Mouse (Mus musculus): ENCODE measurements around the gene Slc27a2. TPM values are rescaled to one million over a fixed set of nuclear protein-coding genes. Genes with fewer than 3 reads are reported as not detected.

The Slc27a2 gene
- polyA plus RNA-seq, 1 experiment = not detected

GRCm38 (mm10) chr2:126549681-126550080, 2.5 kb upstream of the Slc27a2 start:
- 91% methylated on average over 7 of the region's 7 CpGs for WGBS
- no peak overlapping the region for H3K4me3 ChIP-seq (ENCODE audit: insufficient read depth, low read depth, low read length)
- no peak for TF ChIP-seq POLR2A (IDR thresholded peaks at IDR 0.05; ENCODE audit: insufficient read depth, low read depth, low read length)
- TF ChIP-seq CTCF (IDR thresholded peaks at IDR 0.05; ENCODE audit: insufficient read depth, low read depth, low read length) = no peak
- no peak overlapping the region for H3K27ac ChIP-seq (ENCODE audit: insufficient read depth, low read depth, low read length)
- H3K4me1 ChIP-seq (ENCODE audit: control insufficient read depth, insufficient read depth, low read length) = peaks cover 13% of the 10 kb centered on the region

GRCm38 (mm10) chr2:126551244-126551890, 840 bp upstream of the Slc27a2 start:
- TF ChIP-seq CTCF (IDR thresholded peaks at IDR 0.05; ENCODE audit: insufficient read depth, low read depth, low read length) = no peak
- no peak for TF ChIP-seq POLR2A (IDR thresholded peaks at IDR 0.05; ENCODE audit: insufficient read depth, low read depth, low read length)
- Histone ChIP-seq H3K4me1 (ENCODE audit: control insufficient read depth, insufficient read depth, low read length) (peaks cover 13% of the 10 kb centered on the region), H3K4me3 (ENCODE audit: insufficient read depth, low read depth, low read length) (no peak overlapping the region), H3K27ac (ENCODE audit: insufficient read depth, low read depth, low read length) (no peak overlapping the region)
- WGBS = 75% methylated on average over 8 of the region's 8 CpGs

GRCm38 (mm10) chr2:126551896-126552295, 311 bp upstream of the Slc27a2 start:
- Histone ChIP-seq H3K27ac (ENCODE audit: insufficient read depth, low read depth, low read length) (no peak overlapping the region), H3K4me1 (ENCODE audit: control insufficient read depth, insufficient read depth, low read length) (peaks cover 13% of the 10 kb centered on the region), H3K4me3 (ENCODE audit: insufficient read depth, low read depth, low read length) (no peak overlapping the region)
- TF ChIP-seq CTCF (IDR thresholded peaks at IDR 0.05; ENCODE audit: insufficient read depth, low read depth, low read length) (no peak), POLR2A (IDR thresholded peaks at IDR 0.05; ENCODE audit: insufficient read depth, low read depth, low read length) (no peak)
- WGBS = 46% methylated on average over 5 of the region's 5 CpGs

GRCm38 (mm10) chr2:126553291-126553639, 1.1 kb downstream of the Slc27a2 start:
- Histone ChIP-seq H3K4me3 (ENCODE audit: insufficient read depth, low read depth, low read length) (peak overlapping the region; percentile 53), H3K27ac (ENCODE audit: insufficient read depth, low read depth, low read length) (no peak overlapping the region), H3K4me1 (ENCODE audit: control insufficient read depth, insufficient read depth, low read length) (peaks cover 13% of the 10 kb centered on the region)
- no peak for TF ChIP-seq CTCF (IDR thresholded peaks at IDR 0.05; ENCODE audit: insufficient read depth, low read depth, low read length)
- TF ChIP-seq POLR2A (IDR thresholded peaks at IDR 0.05; ENCODE audit: insufficient read depth, low read depth, low read length) = no peak
- WGBS = 6% methylated on average over 26 of the region's 26 CpGs

- WGBS = 92% methylated on average over 5 of the region's 5 CpGs
- peaks cover 13% of the 10 kb centered on the region for H3K4me1 ChIP-seq (ENCODE audit: control insufficient read depth, insufficient read depth, low read length)
- TF ChIP-seq CTCF (IDR thresholded peaks at IDR 0.05; ENCODE audit: insufficient read depth, low read depth, low read length) = no peak
- TF ChIP-seq POLR2A (IDR thresholded peaks at IDR 0.05; ENCODE audit: insufficient read depth, low read depth, low read length) = no peak
- no peak overlapping the region for H3K27ac ChIP-seq (ENCODE audit: insufficient read depth, low read depth, low read length)
- H3K4me3 ChIP-seq (ENCODE audit: insufficient read depth, low read depth, low read length) = no peak overlapping the region
These were observed 3.3 kb downstream of the Slc27a2 start for GRCm38 (mm10) chr2:126555533-126555932.

GRCm38 (mm10) chr2:126560094-126560493, 7.9 kb downstream of the Slc27a2 start:
- 92% methylated on average over 1 of the region's 1 CpGs for WGBS
- Histone ChIP-seq H3K4me3 (ENCODE audit: insufficient read depth, low read depth, low read length) (no peak overlapping the region), H3K4me1 (ENCODE audit: control insufficient read depth, insufficient read depth, low read length) (no peaks in the 10 kb centered on the region), H3K27ac (ENCODE audit: insufficient read depth, low read depth, low read length) (no peak overlapping the region)
- no peak for TF ChIP-seq CTCF (IDR thresholded peaks at IDR 0.05; ENCODE audit: insufficient read depth, low read depth, low read length)
- TF ChIP-seq POLR2A (IDR thresholded peaks at IDR 0.05; ENCODE audit: insufficient read depth, low read depth, low read length) = no peak

- TF ChIP-seq POLR2A (IDR thresholded peaks at IDR 0.05; ENCODE audit: insufficient read depth, low read depth, low read length) (no peak), CTCF (IDR thresholded peaks at IDR 0.05; ENCODE audit: insufficient read depth, low read depth, low read length) (no peak)
- Histone ChIP-seq H3K4me1 (ENCODE audit: control insufficient read depth, insufficient read depth, low read length) (no peaks in the 10 kb centered on the region), H3K27ac (ENCODE audit: insufficient read depth, low read depth, low read length) (no peak overlapping the region), H3K4me3 (ENCODE audit: insufficient read depth, low read depth, low read length) (no peak overlapping the region)
- 38% methylated on average over 17 of the region's 17 CpGs for WGBS
These were observed 11.4 kb downstream of the Slc27a2 start for GRCm38 (mm10) chr2:126563411-126564105.

GRCm38 (mm10) chr2:126572163-126572562, 20.0 kb downstream of the Slc27a2 start:
- WGBS = 75% methylated on average over 1 of the region's 1 CpGs
- H3K27ac ChIP-seq (ENCODE audit: insufficient read depth, low read depth, low read length) = no peak overlapping the region
- no peak for TF ChIP-seq POLR2A (IDR thresholded peaks at IDR 0.05; ENCODE audit: insufficient read depth, low read depth, low read length)
- no peak for TF ChIP-seq CTCF (IDR thresholded peaks at IDR 0.05; ENCODE audit: insufficient read depth, low read depth, low read length)
- H3K4me1 ChIP-seq (ENCODE audit: control insufficient read depth, insufficient read depth, low read length) = no peaks in the 10 kb centered on the region
- no peak overlapping the region for H3K4me3 ChIP-seq (ENCODE audit: insufficient read depth, low read depth, low read length)

GRCm38 (mm10) chr2:126572747-126573146, 20.5 kb downstream of the Slc27a2 start:
- WGBS = 73% methylated on average over 4 of the region's 4 CpGs

More at GRCm38 (mm10) chr2:126572747-126573146, 20.5 kb downstream of the Slc27a2 start:
- no peak for TF ChIP-seq CTCF (IDR thresholded peaks at IDR 0.05; ENCODE audit: insufficient read depth, low read depth, low read length)
- TF ChIP-seq POLR2A (IDR thresholded peaks at IDR 0.05; ENCODE audit: insufficient read depth, low read depth, low read length) = no peak
- Histone ChIP-seq H3K4me3 (ENCODE audit: insufficient read depth, low read depth, low read length) (no peak overlapping the region), H3K27ac (ENCODE audit: insufficient read depth, low read depth, low read length) (no peak overlapping the region), H3K4me1 (ENCODE audit: control insufficient read depth, insufficient read depth, low read length) (no peaks in the 10 kb centered on the region)
